Mouse (Mus musculus) heart, adult 2 months (tissue): Measurements from ENCODE around the gene Tcte1. TPM values are rescaled to one million over a fixed set of nuclear protein-coding genes. Genes with fewer than 3 reads are reported as not detected.

Source experiments
- DNase-seq, 2 experiments: peaks; one replicate each; pipeline ENCODE4 v3.0.0; 2021
- H3K27ac ChIP-seq: fragments of 200-600 bp; 2 replicates; pipeline ENCODE4 v1.8.1; 2022
- H3K27me3 ChIP-seq: fragments of 200-500 bp; 2 replicates; pipeline ENCODE4 v1.6.1; 2012; ENCODE audit warnings: mild to moderate bottlenecking, low read length, inconsistent platforms, mixed read lengths; ENCODE audit not compliant: control insufficient read depth, insufficient read depth
- H3K36me3 ChIP-seq: fragments of 200-500 bp; 2 replicates; pipeline ENCODE4 v1.6.1; 2012; ENCODE audit warnings: low read length, inconsistent platforms; ENCODE audit not compliant: control insufficient read depth, insufficient read depth
- H3K4me1 ChIP-seq: fragments of 200-500 bp; 2 replicates; pipeline ENCODE4 v1.6.1; 2011; ENCODE audit warnings: low read length; ENCODE audit not compliant: control insufficient read depth, insufficient read depth
- H3K4me3 ChIP-seq: fragments of 200-600 bp; 2 replicates; pipeline ENCODE4 v1.8.1; 2022
- H3K79me2 ChIP-seq: fragments of 200-500 bp; replicated peaks from 2 replicates; pipeline ENCODE4 v1.6.1; 2012; ENCODE audit warnings: mild to moderate bottlenecking, inconsistent platforms, low read length, moderate library complexity, mixed read lengths; ENCODE audit not compliant: control insufficient read depth, insufficient read depth
- H3K9ac ChIP-seq: fragments of 200-500 bp; 2 replicates; pipeline ENCODE4 v1.6.1; 2012; ENCODE audit warnings: low read depth, mild to moderate bottlenecking, control low read depth, inconsistent platforms, low read length, mixed read lengths
- CTCF ChIP-seq: fragments of 200-600 bp; IDR thresholded peaks from 2 replicates; pipeline ENCODE4 v1.8.1; 2022; ENCODE audit warnings: antibody characterized with exemption, mild to moderate bottlenecking, moderate library complexity
- EP300 ChIP-seq: fragments of 200-500 bp; IDR thresholded peaks from 2 replicates; pipeline ENCODE4 v1.6.1; 2011; ENCODE audit warnings: low read depth, low read length, control low read depth; ENCODE audit not compliant: insufficient read depth
- POLR2A ChIP-seq: fragments of 200-500 bp; IDR thresholded peaks from 2 replicates; pipeline ENCODE4 v1.6.1; 2011; ENCODE audit warnings: mild to moderate bottlenecking, low read depth, low read length, control low read depth; ENCODE audit not compliant: insufficient read depth
- WGBS: fragments of 180-500 bp; shearing (Covaris S2); methylation state at CpG from one replicate; pipeline ENCODE4 v1.1.7; 2018; 5-methylcytosine and 5-hydroxymethylcytosine counted together
- intact Hi-C: fragments of 180-260 bp; cut with DNase I; formaldehyde crosslinking; loops from one replicate; pipeline ENCODE4 v1.15.1; 2025
- polyA plus RNA-seq: library from polyadenylated mRNA; depleted of rRNA; stranded (reverse); fragments of >200 nt; gene quantifications from 2 replicates; pipeline ENCODE4 v1.2.3, GENCODE M21; 2012
- total RNA-seq, 2 experiments: library from RNA; stranded (reverse); gene quantifications; 2 replicates each; pipeline ENCODE4 v1.2.3; 2021

Tcte1 gene
- total and polyA plus RNA-seq, 3 experiments, result 0.90 TPM; not detected in 2

DNA sequence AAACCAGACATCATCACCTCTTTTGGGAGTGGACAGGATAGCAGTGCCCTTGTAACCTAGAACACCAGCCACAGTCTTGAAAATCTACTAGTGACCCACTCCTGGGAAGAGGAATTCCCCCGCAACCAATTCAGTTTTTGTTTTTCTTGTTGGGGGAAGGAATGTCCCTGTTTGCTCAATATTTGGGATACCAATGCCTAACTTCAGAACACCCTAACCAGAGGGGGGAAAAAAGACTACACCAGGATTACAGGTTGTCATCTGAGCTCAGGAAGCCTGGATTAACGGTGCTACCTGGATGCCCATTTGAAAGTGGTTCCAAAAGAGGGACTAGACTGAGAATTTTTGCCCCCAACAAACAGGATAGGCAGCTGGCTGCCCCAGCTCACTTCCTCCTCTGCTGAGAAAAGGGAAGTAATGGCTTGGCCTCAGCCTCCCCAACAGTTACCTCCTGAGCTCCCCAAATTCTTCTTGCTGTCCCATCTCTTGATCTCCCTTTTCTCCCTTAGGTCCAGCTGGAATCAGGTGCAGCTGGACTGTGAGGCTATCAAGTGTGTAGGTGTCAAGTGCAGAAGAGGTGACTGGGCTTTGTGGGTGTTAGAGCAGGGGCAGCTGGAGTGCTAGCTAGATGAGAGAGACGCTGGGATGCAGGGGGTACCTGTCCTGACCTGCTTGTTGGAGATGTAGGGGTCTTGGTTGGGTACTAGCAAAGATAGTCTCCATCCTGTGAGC is 33.4 kb downstream of the Tcte1 start:
- peak; percentile 31 for DNase-seq
- Histone ChIP-seq H3K36me3 (no peaks in the 10 kb centered on the region), H3K79me2 (no peaks in the 10 kb centered on the region), H3K4me3 (peak overlapping the region; percentile 89), H3K27me3 (no peaks in the 10 kb centered on the region), H3K9ac (peak overlapping the region; percentile 19; the same call in 1 of the 2 replicates), H3K27ac (no peak overlapping the region), H3K4me1 (peaks cover 4% of the 10 kb centered on the region; the same call in 1 of the 2 replicates)
- intact Hi-C loops, result no loop called here
- WGBS, result 56% methylated on average over 3 of the region's 3 CpGs
- no peak for TF ChIP-seq EP300
- TF ChIP-seq CTCF, result no peak

DNA sequence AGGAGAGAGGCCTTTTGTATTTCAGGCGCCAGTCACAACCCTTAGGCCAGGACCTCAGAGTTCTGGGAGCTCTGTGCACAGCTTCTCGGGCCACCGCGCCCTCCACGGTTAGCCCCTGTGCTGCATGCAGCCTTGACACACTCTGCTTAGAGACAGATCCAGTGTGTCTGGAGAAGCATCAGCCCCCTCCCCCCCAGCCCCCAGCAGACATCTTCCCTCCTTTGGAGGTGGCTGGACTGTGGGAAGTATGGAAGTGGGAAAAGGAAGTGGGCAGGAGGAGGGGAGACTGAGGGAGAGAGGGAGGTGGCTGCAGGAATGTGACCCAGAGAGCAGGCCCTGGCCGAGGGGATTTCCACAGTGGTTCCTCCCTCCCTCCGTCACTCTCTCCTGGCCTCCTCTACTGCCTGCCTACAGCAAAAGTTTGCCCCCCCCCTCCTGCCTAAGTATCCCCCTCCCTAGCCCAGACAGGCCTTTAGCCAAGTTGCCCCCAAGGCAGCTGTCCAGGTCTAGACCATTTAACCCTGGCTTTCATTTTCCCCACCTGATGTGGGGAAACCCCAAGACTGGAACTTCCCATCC is 34.1 kb downstream of the Tcte1 start:
- DNase-seq, result no peak
- Histone ChIP-seq H3K36me3 (no peaks in the 10 kb centered on the region), H3K79me2 (no peaks in the 10 kb centered on the region), H3K27ac (no peak overlapping the region), H3K4me1 (peaks cover 2% of the 10 kb centered on the region; the same call in 1 of the 2 replicates), H3K9ac (peak overlapping the region; percentile 19; the same call in 1 of the 2 replicates), H3K27me3 (no peaks in the 10 kb centered on the region), H3K4me3 (no peak overlapping the region)
- intact Hi-C loops, result no loop called here
- TF ChIP-seq CTCF, result no peak
- WGBS, result 55% methylated on average over 7 of the region's 7 CpGs

DNA sequence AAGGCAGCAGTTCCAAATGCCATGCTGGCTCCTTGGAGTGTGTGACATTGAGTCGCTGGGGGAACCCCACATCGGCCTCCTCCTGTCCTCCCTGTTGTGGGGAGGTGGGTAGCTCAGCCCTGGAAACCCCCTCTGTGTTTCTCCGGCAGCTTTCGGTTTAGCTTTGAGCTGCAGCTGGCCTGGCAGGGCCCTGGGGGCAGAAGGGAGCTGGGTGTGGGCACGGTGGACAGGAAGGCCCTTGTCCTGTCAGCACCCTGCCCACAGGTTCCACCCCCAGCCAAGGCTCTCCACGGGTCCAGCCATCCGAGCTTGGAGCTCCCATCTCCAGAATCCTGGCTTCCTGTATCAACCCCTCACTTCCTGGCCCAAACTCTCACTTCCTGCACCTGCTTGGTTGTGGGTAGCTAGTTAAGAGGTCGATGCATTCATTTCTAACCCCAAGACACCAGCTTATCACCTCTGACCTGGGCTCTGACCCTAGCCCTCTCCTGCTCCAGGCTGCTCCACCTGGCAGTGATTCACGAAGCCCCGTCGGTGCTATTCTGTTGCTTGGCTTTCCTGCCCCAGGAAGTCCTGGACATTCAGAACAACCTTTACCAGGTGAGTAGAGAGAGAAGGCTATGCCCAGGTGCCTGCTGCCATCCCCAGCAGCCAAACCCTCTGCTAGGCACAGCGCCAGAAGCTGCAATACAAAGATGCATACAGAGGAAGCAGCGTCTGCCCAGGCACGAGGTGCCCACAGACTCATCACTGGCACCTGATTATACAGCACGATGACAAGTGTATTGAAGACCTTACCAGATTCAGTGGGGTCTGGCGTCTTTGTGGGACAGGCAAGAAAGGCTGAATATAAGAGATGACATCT is 35.0 kb downstream of the Tcte1 start:
- 48% methylated on average over 16 of the region's 16 CpGs for WGBS
- peak in 1 of 2 experiments; percentile 24 for DNase-seq
- Histone ChIP-seq H3K4me3 (no peak overlapping the region), H3K36me3 (no peaks in the 10 kb centered on the region), H3K27ac (no peak overlapping the region), H3K79me2 (no peaks in the 10 kb centered on the region), H3K27me3 (no peaks in the 10 kb centered on the region), H3K9ac (no peak overlapping the region), H3K4me1 (peaks cover 2% of the 10 kb centered on the region; the same call in 1 of the 2 replicates)
- TF ChIP-seq POLR2A, result no peak
- intact Hi-C loops, result no loop called here

DNA sequence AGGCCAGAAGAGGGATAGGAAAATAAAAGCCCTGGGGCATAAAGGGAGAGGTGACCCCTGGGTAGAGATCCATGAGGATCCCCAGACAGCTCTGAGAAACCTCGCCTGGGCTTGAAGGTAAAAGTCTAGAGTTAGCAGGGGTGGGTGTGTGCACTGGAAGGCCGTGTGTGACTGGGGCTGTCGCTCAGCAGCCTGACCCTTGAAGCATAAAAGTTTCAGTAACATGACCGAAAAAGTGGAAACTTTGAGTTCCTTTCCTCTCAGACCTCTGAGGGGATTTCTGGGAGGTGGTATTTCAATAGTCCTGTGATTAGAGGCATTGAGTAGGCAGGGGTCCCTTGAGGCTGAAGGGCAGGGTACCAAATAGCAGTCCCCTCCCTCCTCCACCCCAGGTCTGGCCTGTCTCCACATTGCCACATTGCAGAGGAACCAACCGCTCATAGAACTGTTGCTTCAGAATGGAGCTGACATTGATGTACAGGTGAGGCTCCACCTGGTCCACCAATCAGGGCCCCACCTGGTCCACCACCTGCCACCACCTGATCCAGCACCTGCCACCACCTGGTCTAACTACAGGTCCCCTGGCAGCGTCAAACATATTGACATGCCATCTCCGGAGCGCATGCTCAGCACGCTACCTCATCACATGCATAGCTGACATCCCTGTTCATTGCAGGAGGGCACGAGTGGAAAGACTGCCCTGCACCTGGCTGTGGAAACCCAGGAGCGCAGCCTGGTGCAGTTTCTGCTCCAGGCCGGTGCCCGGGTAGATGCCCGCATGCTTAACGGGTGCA is 36.7 kb downstream of the Tcte1 start:
- Histone ChIP-seq H3K9ac (no peak overlapping the region), H3K4me3 (no peak overlapping the region), H3K79me2 (no peaks in the 10 kb centered on the region), H3K27me3 (no peaks in the 10 kb centered on the region), H3K4me1 (peaks cover 5% of the 10 kb centered on the region), H3K36me3 (no peaks in the 10 kb centered on the region), H3K27ac (no peak overlapping the region)
- TF ChIP-seq POLR2A, result no peak
- TF ChIP-seq EP300, result no peak
- TF ChIP-seq CTCF, result no peak
- WGBS, result 90% methylated on average over 15 of the region's 15 CpGs
- no peak for DNase-seq
- intact Hi-C loops, result no loop called here

DNA sequence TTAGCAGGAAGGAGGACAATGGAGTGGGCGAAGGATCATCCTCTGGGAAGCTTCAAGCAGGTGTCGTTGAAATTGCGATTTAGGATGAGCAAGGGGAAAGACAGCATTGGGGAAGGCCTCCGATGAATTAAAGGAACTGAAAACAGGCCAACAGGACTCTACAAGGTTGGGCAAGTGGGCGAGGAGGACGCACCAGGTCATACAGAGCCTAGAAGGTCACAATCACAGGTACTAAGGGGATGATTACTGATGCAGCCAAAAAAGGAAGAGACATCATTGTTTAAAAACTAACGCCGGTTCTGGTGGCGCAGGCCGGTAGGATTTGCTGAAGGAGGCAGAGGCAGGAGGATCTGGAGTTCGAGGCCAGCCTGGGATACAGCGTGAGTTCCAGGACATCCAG is 40.0 kb downstream of the Tcte1 start:
- TF ChIP-seq EP300 (no peak), POLR2A (no peak), CTCF (no peak)
- Histone ChIP-seq H3K27ac (peak overlapping the region; percentile 15; the same call in 1 of the 2 replicates), H3K9ac (no peak overlapping the region), H3K4me1 (peaks cover 3% of the 10 kb centered on the region), H3K79me2 (no peaks in the 10 kb centered on the region), H3K4me3 (no peak overlapping the region), H3K27me3 (no peaks in the 10 kb centered on the region), H3K36me3 (peaks cover 3% of the 10 kb centered on the region; the same call in 1 of the 2 replicates)
- intact Hi-C loops, result no loop called here
- DNase-seq, result no peak
- 65% methylated on average over 12 of the region's 12 CpGs for WGBS
